Mouse (Mus musculus) frontal cortex, postnatal 14 days (tissue): Measurements from ENCODE around the gene Mapkap1.

Experiments used
- DNase-seq, 2 experiments: peaks; one replicate each; pipeline ENCODE4 v3.0.0; 2022; ENCODE audit warnings: low spot score in 2 of 2

Mapkap1 gene

GRCm38 (mm10) chr2:34530042-34530441 is 123.5 kb downstream of the Mapkap1 start:
- no peak for DNase-seq

- DNase-seq = peak; percentile 38 to 51
These were observed 125.3 kb downstream of the Mapkap1 start for GRCm38 (mm10) chr2:34531801-34532298.

- no peak for DNase-seq
These were observed 125.8 kb downstream of the Mapkap1 start for GRCm38 (mm10) chr2:34532394-34532793.

GRCm38 (mm10) chr2:34533281-34533680 is 126.7 kb downstream of the Mapkap1 start:
- DNase-seq = no peak

- no peak for DNase-seq
These were observed 128.4 kb downstream of the Mapkap1 start for GRCm38 (mm10) chr2:34534996-34535395.

- DNase-seq = no peak
These were observed 130.8 kb downstream of the Mapkap1 start for GRCm38 (mm10) chr2:34537356-34537755.

GRCm38 (mm10) chr2:34543581-34543980 is 137.0 kb downstream of the Mapkap1 start:
- no peak for DNase-seq

GRCm38 (mm10) chr2:34544021-34544420 is 137.4 kb downstream of the Mapkap1 start:
- no peak for DNase-seq

- no peak for DNase-seq
These were observed 138.2 kb downstream of the Mapkap1 start for GRCm38 (mm10) chr2:34544646-34545395.

- peak; percentile 37 to 38 for DNase-seq
These were observed 139.7 kb downstream of the Mapkap1 start for GRCm38 (mm10) chr2:34546176-34546677.

- no peak for DNase-seq
These were observed 140.9 kb downstream of the Mapkap1 start for GRCm38 (mm10) chr2:34547516-34547915.

- no peak for DNase-seq
These were observed 142.4 kb downstream of the Mapkap1 start for GRCm38 (mm10) chr2:34548961-34549360.

GRCm38 (mm10) chr2:34549469-34549868 is 142.9 kb downstream of the Mapkap1 start:
- no peak for DNase-seq

GRCm38 (mm10) chr2:34552772-34553171 is 146.2 kb downstream of the Mapkap1 start:
- DNase-seq = no peak

- DNase-seq = no peak
These were observed 147.1 kb downstream of the Mapkap1 start for GRCm38 (mm10) chr2:34553580-34554231.

- DNase-seq = no peak
These were observed 153.6 kb downstream of the Mapkap1 start for GRCm38 (mm10) chr2:34560146-34560545.

GRCm38 (mm10) chr2:34563089-34563694 is 156.6 kb downstream of the Mapkap1 start:
- DNase-seq = no peak

GRCm38 (mm10) chr2:34563865-34564264 is 157.3 kb downstream of the Mapkap1 start:
- DNase-seq = no peak

- DNase-seq = no peak
These were observed 159.6 kb downstream of the Mapkap1 start for GRCm38 (mm10) chr2:34566146-34566545.

GRCm38 (mm10) chr2:34566601-34567000 is 160.0 kb downstream of the Mapkap1 start:
- no peak for DNase-seq

- no peak for DNase-seq
These were observed 162.6 kb downstream of the Mapkap1 start for GRCm38 (mm10) chr2:34569131-34569530.

- DNase-seq = no peak
These were observed 163.8 kb downstream of the Mapkap1 start for GRCm38 (mm10) chr2:34570378-34570777.
